Mouse (Mus musculus) kidney, postnatal 0 days (tissue): ENCODE measurements at regions not wholly inside any gene's neighbourhood (a gene's known extent, or its start where the extent isn't known, plus 50 kb on each side); places are given as distances from the start of the nearest gene placed in this dataset.
"Not testable (repeated sequence)": the region's sequence is repeated elsewhere in the genome, so short reads cannot be mapped to it uniquely, and the experiment has no call there.

ENCODE experiments used
- ATAC-seq: fragments of 200-750 bp; cut with Nextera tagmentation; replicated peaks from 2 replicates; pipeline ENCODE4 v1.8.0; 2017; ENCODE audit warnings: low read depth, moderate number of reproducible peaks, moderate TSS enrichment, moderate library complexity; ENCODE audit not compliant: low FRiP score
- DNase-seq: peaks from one replicate; pipeline ENCODE4 v3.0.0-alpha.2; 2016; ENCODE audit warnings: low spot score
- H3K27ac ChIP-seq: fragments of 300-500 bp; sonication (generic); 2 replicates; pipeline ENCODE4 v1.5.1; 2014; ENCODE audit warnings: mild to moderate bottlenecking
- H3K27me3 ChIP-seq: fragments of 300-500 bp; sonication (generic); 2 replicates; pipeline ENCODE4 v1.6.1; 2014; ENCODE audit warnings: low read length, mixed read lengths; ENCODE audit not compliant: insufficient read depth
- H3K36me3 ChIP-seq: fragments of 300-500 bp; sonication (generic); 2 replicates; pipeline ENCODE4 v1.6.1; 2014; ENCODE audit warnings: low read length, mixed read lengths; ENCODE audit not compliant: insufficient read depth
- H3K4me1 ChIP-seq: fragments of 300-500 bp; sonication (generic); replicated peaks from 2 replicates; pipeline ENCODE4 v1.6.1; 2014; ENCODE audit warnings: antibody characterized with exemption, low read length, mixed read lengths; ENCODE audit not compliant: insufficient read depth
- H3K4me2 ChIP-seq: fragments of 300-500 bp; sonication (generic); 2 replicates; pipeline ENCODE4 v1.6.1; 2014; ENCODE audit warnings: mild to moderate bottlenecking, low read length, moderate library complexity, mixed read lengths
- H3K4me3 ChIP-seq: fragments of 300-500 bp; sonication (generic); replicated peaks from 2 replicates; pipeline ENCODE4 v1.5.1; 2014; ENCODE audit warnings: low read depth, low read length
- H3K9ac ChIP-seq: fragments of 300-500 bp; sonication (generic); 2 replicates; pipeline ENCODE4 v1.6.1; 2014; ENCODE audit warnings: low read depth, low read length
- H3K9me3 ChIP-seq: fragments of 300-500 bp; sonication (generic); replicated peaks from 2 replicates; pipeline ENCODE4 v1.6.1; 2016; ENCODE audit warnings: low read length, inconsistent platforms, mixed read lengths
- CTCF ChIP-seq: IDR thresholded peaks from 2 replicates; pipeline ENCODE4 v1.5.1; 2016; ENCODE audit warnings: antibody characterized with exemption, low read depth, mild to moderate bottlenecking, moderate library complexity
- WGBS: fragments of 180-500 bp; shearing (Covaris S2); extraction: QIAGEN DNeasy Blood & Tissue Kit; methylation state at CpG from one replicate; pipeline ENCODE4 v1.1.7; 2014; 5-methylcytosine and 5-hydroxymethylcytosine counted together

GRCm38 (mm10) chr7:116620381-116620780, 116.2 kb downstream of the Nucb2 start:
- no peaks in the 10 kb centered on the region for H3K27me3 ChIP-seq
- H3K9ac ChIP-seq: no peak overlapping the region
- 59% methylated on average over 4 of the region's 4 CpGs for WGBS
- no peaks in the 10 kb centered on the region for H3K4me1 ChIP-seq
- no peak overlapping the region for H3K4me2 ChIP-seq
- H3K9me3 ChIP-seq: no peaks in the 10 kb centered on the region
- no peak for TF ChIP-seq CTCF
- no peak for ATAC-seq
- DNase-seq: no peak
- H3K36me3 ChIP-seq: no peaks in the 10 kb centered on the region
- no peak overlapping the region for H3K4me3 ChIP-seq
- H3K27ac ChIP-seq: no peak overlapping the region

- H3K27ac ChIP-seq: no peak overlapping the region
- 70% methylated on average over 3 of the region's 3 CpGs for WGBS
- no peak overlapping the region for H3K9ac ChIP-seq
- DNase-seq (no peak), ATAC-seq (no peak)
- H3K36me3 ChIP-seq: no peaks in the 10 kb centered on the region
- H3K4me1 ChIP-seq: no peaks in the 10 kb centered on the region
- no peak for TF ChIP-seq CTCF
- no peaks in the 10 kb centered on the region for H3K9me3 ChIP-seq
- H3K27me3 ChIP-seq: no peaks in the 10 kb centered on the region
- H3K4me2 ChIP-seq: no peak overlapping the region
- no peak overlapping the region for H3K4me3 ChIP-seq
Observed at GRCm38 (mm10) chr7:116633210-116633609, 129.0 kb downstream of the Nucb2 start.

GRCm38 (mm10) chr7:116644902-116645650, 140.9 kb downstream of the Nucb2 start:
- Histone ChIP-seq H3K4me1 (no peaks in the 10 kb centered on the region), H3K36me3 (no peaks in the 10 kb centered on the region), H3K4me3 (no peak overlapping the region), H3K9me3 (no peaks in the 10 kb centered on the region), H3K9ac (no peak overlapping the region), H3K4me2 (no peak overlapping the region), H3K27me3 (no peaks in the 10 kb centered on the region), H3K27ac (no peak overlapping the region)
- DNase-seq (peak; percentile 86), ATAC-seq (no peak)
- TF ChIP-seq CTCF: peak; percentile 88
- WGBS: 48% methylated on average over 10 of the region's 10 CpGs

- H3K36me3 ChIP-seq: no peaks in the 10 kb centered on the region
- ATAC-seq (no peak; the same call in 1 of the 2 replicates), DNase-seq (no peak)
- H3K4me3 ChIP-seq: no peak overlapping the region
- no peaks in the 10 kb centered on the region for H3K27me3 ChIP-seq
- H3K27ac ChIP-seq: no peak overlapping the region
- no peaks in the 10 kb centered on the region for H3K4me1 ChIP-seq
- H3K9me3 ChIP-seq: no peaks in the 10 kb centered on the region
- no peak overlapping the region for H3K4me2 ChIP-seq
- 47% methylated on average over 10 of the region's 10 CpGs for WGBS
- no peak overlapping the region for H3K9ac ChIP-seq
- TF ChIP-seq CTCF: no peak
Observed at GRCm38 (mm10) chr7:116654466-116654865, 150.3 kb downstream of the Nucb2 start.

GRCm38 (mm10) chr7:116657040-116657439, 152.9 kb downstream of the Nucb2 start:
- not testable (repeated sequence) for H3K4me1 ChIP-seq, H3K27ac ChIP-seq, H3K4me2 ChIP-seq, H3K36me3 ChIP-seq, H3K27me3 ChIP-seq, H3K4me3 ChIP-seq, H3K9ac ChIP-seq, ATAC-seq, DNase-seq, H3K9me3 ChIP-seq
- 92% methylated on average over 6 of the region's 6 CpGs for WGBS
- TF ChIP-seq CTCF: peak; percentile 33; the same call in 1 of the 2 replicates

- Histone ChIP-seq H3K36me3 (no peaks in the 10 kb centered on the region), H3K27ac (no peak overlapping the region), H3K4me2 (no peak overlapping the region), H3K4me3 (no peak overlapping the region), H3K9me3 (no peaks in the 10 kb centered on the region), H3K9ac (no peak overlapping the region), H3K27me3 (no peaks in the 10 kb centered on the region), H3K4me1 (no peaks in the 10 kb centered on the region)
- no peak for DNase-seq
- WGBS: 93% methylated on average over 15 of the region's 15 CpGs
- no peak for TF ChIP-seq CTCF
- ATAC-seq: no peak
Observed at GRCm38 (mm10) chr7:116665581-116665980, 161.4 kb downstream of the Nucb2 start.
